Mouse (Mus musculus) embryonic facial prominence, embryonic 15.5 days (tissue): Measurements from ENCODE around the gene Dhodh. TPM values are rescaled to one million over a fixed set of nuclear protein-coding genes. Genes with fewer than 3 reads are reported as not detected.
A peak's percentile ranks its signal among the peaks of the same experiment; 100 is the strongest.

Experiments
- ATAC-seq: fragments of 200-750 bp; cut with Nextera tagmentation; 2 replicates; pipeline ENCODE4 v1.8.0; 2017; ENCODE audit warnings: low read depth, moderate TSS enrichment; ENCODE audit not compliant: insufficient number of reproducible peaks, low FRiP score, low TSS enrichment
- H3K27ac ChIP-seq: fragments of 300-500 bp; sonication (generic); replicated peaks from 2 replicates; pipeline ENCODE4 v1.5.1; 2015; ENCODE audit warnings: mild to moderate bottlenecking, inconsistent platforms
- H3K27me3 ChIP-seq: fragments of 300-500 bp; sonication (generic); 2 replicates; pipeline ENCODE4 v1.6.1; 2015; ENCODE audit warnings: inconsistent platforms
- H3K36me3 ChIP-seq: fragments of 300-500 bp; sonication (generic); 2 replicates; pipeline ENCODE4 v1.6.1; 2015; ENCODE audit warnings: mild to moderate bottlenecking, inconsistent platforms
- H3K4me1 ChIP-seq: fragments of 300-500 bp; sonication (generic); 2 replicates; pipeline ENCODE4 v1.6.1; 2015; ENCODE audit warnings: inconsistent platforms
- H3K4me2 ChIP-seq: fragments of 300-500 bp; sonication (generic); replicated peaks from 2 replicates; pipeline ENCODE4 v1.6.1; 2015; ENCODE audit warnings: mild to moderate bottlenecking, inconsistent platforms
- H3K4me3 ChIP-seq: fragments of 300-500 bp; sonication (generic); replicated peaks from 2 replicates; pipeline ENCODE4 v1.5.1; 2015; ENCODE audit warnings: mild to moderate bottlenecking, inconsistent platforms
- H3K9ac ChIP-seq: fragments of 300-500 bp; sonication (generic); 2 replicates; pipeline ENCODE4 v1.6.1; 2015; ENCODE audit warnings: inconsistent platforms
- H3K9me3 ChIP-seq: fragments of 300-500 bp; sonication (generic); replicated peaks from 2 replicates; pipeline ENCODE4 v1.6.1; 2016; ENCODE audit warnings: inconsistent platforms
- WGBS: fragments of 180-500 bp; shearing (Covaris S2); methylation state at CpG from one replicate; pipeline ENCODE4 v1.1.7; 2015; 5-methylcytosine and 5-hydroxymethylcytosine counted together
- polyA plus RNA-seq: library from polyadenylated mRNA; unstranded; fragments of >200 nt; fragmentation: Nextera tagmentation; extraction: Ambion mirVana; gene quantifications from 2 replicates; pipeline ENCODE4 v1.2.1, GENCODE M21; 2015

Dhodh gene
- 36.0 and 40.9 TPM in 2 replicates for polyA plus RNA-seq

GRCm38 (mm10) chr8:109608271-109609152, at the start of gene Dhodh:
Dhodh (minus strand) TSS chr8:109608673.
- Histone ChIP-seq H3K27ac (peak within 1 kb of the TSS; percentile 98), H3K4me2 (peak within 1 kb of the TSS; percentile 58), H3K4me1 (peaks cover 12% of the 10 kb centered on the region), H3K9me3 (no peaks in the 10 kb centered on the region), H3K27me3 (no peaks in the 10 kb centered on the region), H3K9ac (peak within 1 kb of the TSS; percentile 41), H3K36me3 (peaks cover 19% of the 10 kb centered on the region), H3K4me3 (peak within 1 kb of the TSS; percentile 65)
- WGBS, result under 1% methylated on average over 42 of the region's 42 CpGs
- ATAC-seq, result peak; percentile 99

- no peak overlapping the region for H3K27ac ChIP-seq
- H3K4me2 ChIP-seq, result no peak overlapping the region
- H3K9ac ChIP-seq, result no peak overlapping the region
- no peaks in the 10 kb centered on the region for H3K9me3 ChIP-seq
- WGBS, result 87% methylated on average over 3 of the region's 3 CpGs
- no peak overlapping the region for H3K4me3 ChIP-seq
- H3K27me3 ChIP-seq, result no peaks in the 10 kb centered on the region
- no peaks in the 10 kb centered on the region for H3K4me1 ChIP-seq
- no peaks in the 10 kb centered on the region for H3K36me3 ChIP-seq
- ATAC-seq, result no peak
Observed at GRCm38 (mm10) chr8:109656860-109657259, 48.4 kb upstream of the Dhodh start.

GRCm38 (mm10) chr8:109650801-109651200, 42.3 kb upstream of the Dhodh start:
- Histone ChIP-seq H3K27ac (no peak overlapping the region), H3K9me3 (no peaks in the 10 kb centered on the region), H3K9ac (no peak overlapping the region), H3K4me1 (0 out of 2 replicates have a peak, but pooled peaks cover 3% of the 10 kb centered on the region), H3K36me3 (no peaks in the 10 kb centered on the region), H3K27me3 (no peaks in the 10 kb centered on the region), H3K4me2 (no peak overlapping the region), H3K4me3 (no peak overlapping the region)
- ATAC-seq, result no peak
- WGBS, result 66% methylated on average over 10 of the region's 10 CpGs

- Histone ChIP-seq H3K9me3 (no peaks in the 10 kb centered on the region), H3K27me3 (no peaks in the 10 kb centered on the region), H3K27ac (no peak overlapping the region), H3K9ac (no peak overlapping the region), H3K4me2 (no peak overlapping the region), H3K4me3 (no peak overlapping the region), H3K4me1 (0 out of 2 replicates have a peak, but pooled peaks cover 3% of the 10 kb centered on the region), H3K36me3 (no peaks in the 10 kb centered on the region)
- WGBS, result 73% methylated on average over 7 of the region's 7 CpGs
- ATAC-seq, result no peak
Observed at GRCm38 (mm10) chr8:109648469-109648868, 40.0 kb upstream of the Dhodh start.

GRCm38 (mm10) chr8:109647331-109647730, 38.9 kb upstream of the Dhodh start:
- Histone ChIP-seq H3K4me1 (0 out of 2 replicates have a peak, but pooled peaks cover 3% of the 10 kb centered on the region), H3K9ac (no peak overlapping the region), H3K4me2 (no peak overlapping the region), H3K27ac (no peak overlapping the region), H3K27me3 (no peaks in the 10 kb centered on the region), H3K4me3 (no peak overlapping the region), H3K9me3 (no peaks in the 10 kb centered on the region), H3K36me3 (no peaks in the 10 kb centered on the region)
- no peak for ATAC-seq
- 29% methylated on average over 11 of the region's 11 CpGs for WGBS

- Histone ChIP-seq H3K9me3 (no peaks in the 10 kb centered on the region), H3K27me3 (no peaks in the 10 kb centered on the region; the same call in 1 of the 2 replicates), H3K36me3 (no peaks in the 10 kb centered on the region), H3K9ac (no peak overlapping the region), H3K4me3 (no peak overlapping the region), H3K4me2 (no peak overlapping the region), H3K27ac (no peak overlapping the region), H3K4me1 (no peaks in the 10 kb centered on the region)
- 66% methylated on average over 5 of the region's 5 CpGs for WGBS
- ATAC-seq, result no peak
Observed at GRCm38 (mm10) chr8:109641236-109641635, 32.8 kb upstream of the Dhodh start.

- Histone ChIP-seq H3K27ac (no peak overlapping the region), H3K9me3 (no peaks in the 10 kb centered on the region), H3K4me3 (no peak overlapping the region), H3K9ac (no peak overlapping the region), H3K27me3 (no peaks in the 10 kb centered on the region; the same call in 1 of the 2 replicates), H3K4me2 (no peak overlapping the region), H3K36me3 (no peaks in the 10 kb centered on the region), H3K4me1 (no peaks in the 10 kb centered on the region)
- WGBS, result 52% methylated on average over 7 of the region's 7 CpGs
- ATAC-seq, result no peak
Observed at GRCm38 (mm10) chr8:109640410-109640809, 31.9 kb upstream of the Dhodh start.

- Histone ChIP-seq H3K4me3 (no peak overlapping the region), H3K9me3 (no peaks in the 10 kb centered on the region), H3K9ac (no peak overlapping the region), H3K36me3 (no peaks in the 10 kb centered on the region), H3K4me2 (no peak overlapping the region), H3K27ac (no peak overlapping the region), H3K27me3 (no peaks in the 10 kb centered on the region; the same call in 1 of the 2 replicates), H3K4me1 (no peaks in the 10 kb centered on the region)
- ATAC-seq, result no peak
- WGBS, result 84% methylated on average over 5 of the region's 5 CpGs
Observed at GRCm38 (mm10) chr8:109638851-109639250, 30.4 kb upstream of the Dhodh start.

- WGBS, result 88% methylated on average over 8 of the region's 8 CpGs
- no peak overlapping the region for H3K4me2 ChIP-seq
Observed at GRCm38 (mm10) chr8:109635146-109635545, 26.7 kb upstream of the Dhodh start.

GRCm38 (mm10) chr8:109632498-109632897, 24.0 kb upstream of the Dhodh start:
- Histone ChIP-seq H3K27me3 (no peaks in the 10 kb centered on the region), H3K36me3 (no peaks in the 10 kb centered on the region), H3K27ac (no peak overlapping the region), H3K4me3 (no peak overlapping the region), H3K4me2 (no peak overlapping the region), H3K9me3 (no peaks in the 10 kb centered on the region), H3K9ac (no peak overlapping the region), H3K4me1 (no peaks in the 10 kb centered on the region)
- ATAC-seq, result no peak
- 81% methylated on average over 5 of the region's 5 CpGs for whole genome bisulfite sequencing

More at GRCm38 (mm10) chr8:109635146-109635545, 26.7 kb upstream of the Dhodh start:
- H3K4me1 ChIP-seq, result no peaks in the 10 kb centered on the region
- H3K9me3 ChIP-seq, result no peaks in the 10 kb centered on the region
- H3K36me3 ChIP-seq, result no peaks in the 10 kb centered on the region
- ATAC-seq, result no peak
- H3K4me3 ChIP-seq, result no peak overlapping the region
- no peak overlapping the region for H3K9ac ChIP-seq
- no peak overlapping the region for H3K27ac ChIP-seq
- H3K27me3 ChIP-seq, result no peaks in the 10 kb centered on the region

GRCm38 (mm10) chr8:109628638-109629037, 20.2 kb upstream of the Dhodh start:
- H3K9me3 ChIP-seq, result no peaks in the 10 kb centered on the region
- no peak for ATAC-seq
- H3K27ac ChIP-seq, result no peak overlapping the region
- H3K4me3 ChIP-seq, result no peak overlapping the region
- H3K9ac ChIP-seq, result no peak overlapping the region
- no peaks in the 10 kb centered on the region for H3K4me1 ChIP-seq
- H3K4me2 ChIP-seq, result no peak overlapping the region
- no peaks in the 10 kb centered on the region for H3K36me3 ChIP-seq
- WGBS, result 58% methylated on average over 6 of the region's 6 CpGs
- H3K27me3 ChIP-seq, result no peaks in the 10 kb centered on the region
